Mouse (Mus musculus) G1E (cell line): ENCODE data around the gene Ttc28. TPM values are rescaled to one million over a fixed set of nuclear protein-coding genes. Genes with fewer than 3 reads are reported as not detected.
"Not testable (repeated sequence)": the region's sequence is repeated elsewhere in the genome, so short reads cannot be mapped to it uniquely, and the experiment has no call there.

Source experiments
- ATAC-seq: 2 replicates; pipeline ENCODE4 v1.8.0; 2016; ENCODE audit warnings: mild to moderate bottlenecking; ENCODE audit not compliant: insufficient number of reproducible peaks, poor library complexity, low FRiP score, severe bottlenecking; ENCODE audit errors: extremely low read depth
- DNase-seq: peaks from one replicate; pipeline ENCODE4 v3.0.0; 2012; ENCODE audit warnings: low spot score
- H3K27me3 ChIP-seq: 2 replicates; pipeline ENCODE4 v1.6.1; 2012; ENCODE audit warnings: mild to moderate bottlenecking, low read length, inconsistent platforms; ENCODE audit not compliant: insufficient read depth
- H3K36me3 ChIP-seq: replicated peaks from 2 replicates; pipeline ENCODE3; 2012; ENCODE audit warnings: mild to moderate bottlenecking, inconsistent platforms
- H3K4me1 ChIP-seq: 2 replicates; pipeline ENCODE4 v1.6.1; 2012; ENCODE audit warnings: low read depth, low read length, inconsistent platforms, mixed read lengths; ENCODE audit not compliant: insufficient read depth
- H3K4me3 ChIP-seq: 2 replicates; pipeline ENCODE4 v1.5.1; 2012; ENCODE audit warnings: low read depth, mild to moderate bottlenecking, inconsistent platforms, low read length, moderate library complexity, mixed read lengths
- H3K9me3 ChIP-seq: replicated peaks from 2 replicates; pipeline ENCODE4 v1.6.1; 2012; ENCODE audit warnings: inconsistent platforms
- CTCF ChIP-seq: IDR thresholded peaks from 2 replicates; pipeline ENCODE4 v1.5.1; 2012; ENCODE audit warnings: low read depth, low read length, inconsistent platforms, mixed read lengths
- GATA1 ChIP-seq: IDR thresholded peaks from 2 replicates; pipeline ENCODE4 v1.6.1; 2012; ENCODE audit warnings: borderline replicate concordance, low read length, inconsistent platforms, mixed read lengths
- GATA2 ChIP-seq: IDR thresholded peaks from 2 replicates; pipeline ENCODE4 v1.6.1; 2012; ENCODE audit warnings: low read depth, low read length, inconsistent platforms, borderline replicate concordance
- POLR2AphosphoS5 ChIP-seq: IDR thresholded peaks from 2 replicates; pipeline ENCODE4 v1.6.1; 2012; ENCODE audit warnings: low read depth, low read length, inconsistent platforms; ENCODE audit not compliant: insufficient replicate concordance
- TAL1 ChIP-seq: conservative IDR thresholded peaks from 2 replicates; pipeline ENCODE4 v1.6.1; 2012; ENCODE audit warnings: low read depth, low read length, inconsistent platforms, mixed read lengths
- polyA plus RNA-seq: library from polyadenylated mRNA; stranded (reverse); fragments of >175 nt; gene quantifications from 2 replicates; pipeline ENCODE4 v1.2.3, GENCODE M21; 2012
- total RNA-seq, 2 experiments: library from RNA; stranded (forward) in 1 of 2; stranded (reverse) in 1 of 2; fragments of 200-1000 nt in 1 of 2; fragments of >200 nt in 1 of 2; fragmentation: Nextera tagmentation in 1 of 2; gene quantifications; 2 replicates each; pipeline ENCODE4 v1.2.3; 2014 to 2017

The Ttc28 gene
- total and polyA plus RNA-seq, 3 experiments: 0.28 to 2.0 (median 0.55) TPM

GRCm38 (mm10) chr5:110868460-110868859 lies 11.1 kb upstream of the Ttc28 start:
- no peak for DNase-seq
- no peak for TF ChIP-seq GATA2
- no peak for TF ChIP-seq CTCF
- no peak for TF ChIP-seq GATA1
- TF ChIP-seq TAL1: no peak
- TF ChIP-seq POLR2AphosphoS5: no peak
- ATAC-seq: no peak
- H3K36me3 ChIP-seq: peaks cover 95% of the 10 kb centered on the region
- no peaks in the 10 kb centered on the region for H3K9me3 ChIP-seq
- no peaks in the 10 kb centered on the region; the same call in 1 of the 2 replicates for H3K4me1 ChIP-seq
- H3K27me3 ChIP-seq: no peaks in the 10 kb centered on the region
- no peak overlapping the region for H3K4me3 ChIP-seq

- Histone ChIP-seq H3K9me3 (no peaks in the 10 kb centered on the region), H3K36me3 (peaks cover 94% of the 10 kb centered on the region), H3K27me3 (no peaks in the 10 kb centered on the region), H3K4me3 (no peak overlapping the region), H3K4me1 (no peaks in the 10 kb centered on the region; the same call in 1 of the 2 replicates)
- TF ChIP-seq POLR2AphosphoS5 (no peak), GATA2 (no peak), CTCF (no peak), TAL1 (no peak), GATA1 (no peak)
- DNase-seq (no peak), ATAC-seq (no peak)
These were observed 10.3 kb upstream of the Ttc28 start for GRCm38 (mm10) chr5:110869242-110869669.

GRCm38 (mm10) chr5:110873160-110873559 lies 6.4 kb upstream of the Ttc28 start:
- Histone ChIP-seq H3K36me3 (peaks cover 83% of the 10 kb centered on the region), H3K9me3 (no peaks in the 10 kb centered on the region), H3K27me3 (no peaks in the 10 kb centered on the region), H3K4me1 (no peaks in the 10 kb centered on the region; the same call in 1 of the 2 replicates), H3K4me3 (no peak overlapping the region)
- ATAC-seq: no peak
- no peak for DNase-seq
- TF ChIP-seq CTCF (no peak), TAL1 (no peak), POLR2AphosphoS5 (no peak), GATA1 (no peak), GATA2 (no peak)

GRCm38 (mm10) chr5:110874711-110875110 lies 4.9 kb upstream of the Ttc28 start:
- Histone ChIP-seq H3K4me1 (peaks cover 6% of the 10 kb centered on the region), H3K27me3 (no peaks in the 10 kb centered on the region), H3K36me3 (peaks cover 67% of the 10 kb centered on the region), H3K4me3 (no peak overlapping the region), H3K9me3 (no peaks in the 10 kb centered on the region)
- ATAC-seq (no peak), DNase-seq (no peak)
- no peak for TF ChIP-seq GATA2

- no peak overlapping the region for H3K4me3 ChIP-seq
- no peak for TF ChIP-seq GATA2
- TF ChIP-seq CTCF: no peak
- no peak for TF ChIP-seq POLR2AphosphoS5
- TF ChIP-seq GATA1: no peak
- no peak for TF ChIP-seq TAL1
- peaks cover 11% of the 10 kb centered on the region for H3K4me1 ChIP-seq
- no peaks in the 10 kb centered on the region for H3K27me3 ChIP-seq
- peaks cover 62% of the 10 kb centered on the region for H3K36me3 ChIP-seq
- H3K9me3 ChIP-seq: no peaks in the 10 kb centered on the region
- no peak for DNase-seq
- ATAC-seq: no peak
These were observed 4.3 kb upstream of the Ttc28 start for GRCm38 (mm10) chr5:110875286-110875685.

- ATAC-seq: no peak
- TF ChIP-seq GATA1 (no peak), TAL1 (no peak), POLR2AphosphoS5 (no peak), GATA2 (no peak), CTCF (no peak)
- no peak for DNase-seq
- H3K27me3 ChIP-seq: no peaks in the 10 kb centered on the region
- H3K36me3 ChIP-seq: peaks cover 36% of the 10 kb centered on the region
- no peaks in the 10 kb centered on the region for H3K9me3 ChIP-seq
- H3K4me3 ChIP-seq: no peak overlapping the region
- peaks cover 14% of the 10 kb centered on the region for H3K4me1 ChIP-seq
These were observed 1.7 kb upstream of the Ttc28 start for GRCm38 (mm10) chr5:110877666-110878505.

- not testable (repeated sequence) for H3K27me3 ChIP-seq, H3K9me3 ChIP-seq, DNase-seq, ATAC-seq, H3K4me3 ChIP-seq
- Histone ChIP-seq H3K4me1 (peaks cover 14% of the 10 kb centered on the region), H3K36me3 (peaks cover 30% of the 10 kb centered on the region)
These were observed 1.1 kb upstream of the Ttc28 start for GRCm38 (mm10) chr5:110878526-110878925.
